Mouse (Mus musculus) WW6 (cell line): ENCODE data around the gene Olfr1186.
"Not testable (repeated sequence)": the region's sequence is repeated elsewhere in the genome, so short reads cannot be mapped to it uniquely, and the experiment has no call there.

Source experiments
- DNase-seq: peaks from one replicate; pipeline ENCODE4 v3.0.0-alpha.2; 2013; ENCODE audit warnings: low read depth, low spot score

The Olfr1186 gene

DNA sequence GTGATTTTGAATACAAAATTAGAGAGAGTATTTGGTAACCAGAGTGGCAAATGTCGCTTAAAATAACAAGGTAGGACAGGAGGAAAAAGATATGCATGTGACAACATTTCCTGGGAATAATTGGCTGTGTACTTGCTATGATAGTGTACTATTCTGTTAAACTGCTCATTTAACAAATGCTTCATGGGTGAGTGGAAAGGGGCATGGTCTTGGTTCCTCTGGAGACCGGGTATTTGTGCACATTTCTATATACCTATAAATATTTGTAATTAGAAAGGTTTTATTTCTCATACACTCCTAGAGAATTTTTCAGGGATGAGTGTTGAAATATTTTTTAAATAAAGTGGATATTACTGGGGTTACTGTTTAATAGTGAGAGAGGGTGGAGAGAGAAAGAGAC is at the start of gene Olfr1186:
Olfr1186 (plus strand) TSS at position 301 of the 400 bp plus-strand sequence.
- no peak for DNase-seq

DNA sequence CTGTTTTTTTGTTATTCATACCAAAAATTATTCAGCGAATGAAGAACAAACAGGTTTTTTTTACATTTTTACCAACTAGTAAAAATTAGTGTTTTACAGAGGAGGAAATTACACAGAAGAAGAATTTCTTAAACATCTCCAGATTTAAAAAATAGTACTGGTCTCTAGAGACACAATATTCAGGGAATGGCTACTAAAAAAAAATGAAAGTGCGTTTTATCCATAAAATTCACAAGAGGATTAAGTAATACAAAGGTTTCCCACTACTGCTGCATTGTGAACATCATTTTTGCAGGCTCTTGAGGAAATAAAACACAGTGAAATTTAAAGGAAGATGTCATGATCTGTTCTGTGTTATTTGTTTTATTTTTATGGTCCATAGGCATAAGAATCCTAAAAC is 35.1 kb upstream of the Olfr1186 start, which contains the start of gene Olfr1184:
Olfr1184 (plus strand) TSS at position 301 of the 400 bp plus-strand sequence.
- DNase-seq, result no peak

DNA sequence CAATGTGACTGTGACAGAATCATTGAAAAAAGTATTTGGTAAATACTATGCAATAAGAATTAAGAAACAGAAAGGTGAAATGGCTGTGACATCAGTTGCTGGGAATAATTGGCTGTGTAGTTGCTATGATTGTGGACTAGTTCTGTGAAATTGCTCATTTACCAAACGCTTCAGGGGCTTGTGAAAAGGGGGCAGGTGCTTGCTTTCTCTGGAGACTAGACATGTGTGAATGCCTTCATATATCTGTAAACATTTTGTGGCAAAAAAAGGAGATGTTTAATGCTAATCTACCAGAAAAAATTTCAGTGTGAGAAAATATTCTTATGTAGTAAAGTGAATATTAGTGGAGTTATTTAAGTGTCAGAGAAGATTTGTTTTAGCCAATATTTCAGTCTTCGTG is 25.3 kb upstream of the Olfr1186 start, which contains the start of gene Olfr1185-ps1:
Olfr1185-ps1 (plus strand) TSS at position 301 of the 400 bp plus-strand sequence.
- DNase-seq, result no peak

DNA sequence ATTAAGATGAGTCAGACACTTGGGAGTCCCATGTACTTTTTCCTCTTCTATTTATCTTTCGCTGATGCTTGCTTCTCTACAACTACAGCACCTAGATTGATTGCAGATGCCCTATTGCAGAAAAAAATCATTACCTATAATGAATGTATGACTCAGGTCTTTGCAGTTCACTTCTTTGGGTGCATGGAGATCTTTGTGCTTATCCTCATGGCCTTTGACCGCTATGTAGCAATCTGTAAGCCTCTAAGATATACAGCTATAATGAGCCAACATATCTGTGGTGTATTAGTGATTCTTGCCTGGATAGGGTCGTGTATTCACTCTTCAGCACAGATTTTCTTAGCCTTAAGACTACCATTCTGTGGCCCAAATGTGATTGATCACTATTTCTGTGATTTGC is 7.4 kb downstream of the Olfr1186 start:
- no peak for DNase-seq

DNA sequence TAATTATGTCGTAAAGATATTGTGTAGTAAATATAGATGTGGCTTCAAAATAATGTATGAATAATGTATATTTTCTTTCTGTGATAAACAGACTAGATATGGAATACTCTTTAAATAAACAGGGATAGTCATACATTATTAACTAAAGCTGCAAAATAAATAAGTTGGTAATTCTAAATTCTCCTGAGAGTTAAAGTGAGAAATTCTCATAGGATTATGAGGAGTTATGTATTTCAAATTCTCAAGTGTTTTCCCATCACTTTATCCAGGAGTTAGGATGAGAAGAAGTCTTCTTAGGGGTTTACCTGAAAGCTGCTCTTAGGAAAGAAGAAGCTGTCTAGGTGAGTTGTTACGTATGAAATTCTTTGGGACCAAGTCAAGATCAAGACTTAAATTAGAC is 38.3 kb downstream of the Olfr1186 start, which contains the start of gene Olfr1188:
Olfr1188 (plus strand) TSS at position 301 of the 400 bp plus-strand sequence.
- no peak for DNase-seq

DNA sequence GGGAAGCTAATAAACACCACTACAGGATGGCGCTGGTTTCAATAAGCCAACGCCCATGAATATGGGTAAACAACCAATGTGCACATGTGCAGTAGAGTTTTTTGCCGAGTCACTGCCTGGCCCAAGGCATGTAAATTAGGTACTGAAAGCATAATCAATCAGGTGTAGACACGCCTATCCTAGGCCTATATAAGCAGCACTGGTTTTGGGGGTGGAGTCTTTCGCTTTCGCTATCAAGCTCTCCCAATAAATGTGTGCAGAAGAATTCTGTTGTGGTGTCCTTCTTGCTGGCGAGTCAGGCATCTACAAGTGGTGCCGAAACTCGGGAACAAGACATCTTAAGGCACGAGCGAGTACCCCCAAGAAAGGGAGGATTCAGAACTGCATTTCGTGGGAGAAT is 54.3 kb downstream of the Olfr1186 start:
- DNase-seq, result not testable (repeated sequence)
